Mouse (Mus musculus): ENCODE measurements around the gene Snrk. TPM values are rescaled to one million over a fixed set of nuclear protein-coding genes. Genes with fewer than 3 reads are reported as not detected.
A peak's percentile ranks its signal among the peaks of the same experiment; 100 is the strongest.
"Not testable (repeated sequence)": the region's sequence is repeated elsewhere in the genome, so short reads cannot be mapped to it uniquely, and the experiment has no call there.

The Snrk gene
- polyA plus RNA-seq, 1 experiment from 2014 or later: 49.9 TPM

DNA sequence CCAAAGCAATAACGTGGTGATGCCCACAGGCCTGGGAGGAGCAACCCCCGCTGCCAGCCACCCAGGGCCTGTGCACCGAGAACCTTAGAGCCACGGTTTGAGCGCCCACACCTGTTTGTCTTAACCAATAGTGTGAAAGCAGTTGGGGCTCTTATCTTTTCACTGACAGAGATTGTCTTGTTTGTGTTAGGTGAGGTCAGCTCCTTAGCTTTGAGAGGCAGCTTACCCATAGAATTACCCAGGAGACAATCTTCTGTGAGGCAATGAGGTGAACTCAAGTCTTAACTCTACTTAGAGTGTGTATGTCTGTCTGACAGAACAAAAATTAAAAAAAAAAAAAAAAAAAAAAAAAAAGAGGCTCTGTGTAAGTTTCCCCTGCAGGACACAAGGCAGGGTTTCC is 50.7 kb downstream of the Snrk start:
- WGBS: 66% methylated on average over 5 of the region's 5 CpGs
- H3K27ac ChIP-seq; H3K4me2 ChIP-seq; H3K4me3 ChIP-seq; H3K9me3 ChIP-seq (replicated peaks); H3K9ac ChIP-seq; H3K4me1 ChIP-seq (replicated peaks); H3K27me3 ChIP-seq; ATAC-seq (replicated peaks; ENCODE audit: insufficient number of reproducible peaks, insufficient read depth, low FRiP score, low read depth): not testable (repeated sequence)
- peaks cover 48% of the 10 kb centered on the region for H3K36me3 ChIP-seq

DNA sequence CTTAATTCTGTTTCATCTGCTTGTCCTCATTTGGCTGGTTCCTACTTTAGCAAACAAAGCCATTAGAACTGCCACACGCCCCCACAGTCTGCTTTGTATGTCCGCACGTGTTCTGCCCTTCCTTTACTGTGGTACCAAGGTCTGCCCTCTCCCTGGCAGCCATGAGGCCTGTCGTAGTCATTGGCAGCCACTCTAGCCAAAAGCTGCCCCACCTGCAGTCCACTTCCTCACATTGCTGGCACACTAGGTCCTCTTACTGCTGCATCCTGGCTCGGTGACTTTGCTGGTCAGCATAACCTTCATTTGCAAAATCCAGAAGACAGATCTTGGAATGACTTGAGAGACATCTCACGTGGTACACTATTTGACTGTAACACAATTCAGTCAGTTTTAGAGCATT is 52.8 kb downstream of the Snrk start:
- no peak overlapping the region for H3K4me2 ChIP-seq
- ATAC-seq (replicated peaks; ENCODE audit: insufficient number of reproducible peaks, insufficient read depth, low FRiP score, low read depth): no peak
- peaks cover 30% of the 10 kb centered on the region for H3K36me3 ChIP-seq
- no peak overlapping the region for H3K27ac ChIP-seq
- no peaks in the 10 kb centered on the region for H3K27me3 ChIP-seq
- no peak overlapping the region for H3K9ac ChIP-seq
- H3K4me1 ChIP-seq (replicated peaks): peaks cover 18% of the 10 kb centered on the region
- WGBS: 86% methylated on average over 6 of the region's 6 CpGs
- H3K9me3 ChIP-seq (replicated peaks): no peaks in the 10 kb centered on the region
- H3K4me3 ChIP-seq: no peak overlapping the region

GRCm38 (mm10) chr9:122172612-122173186 is 55.6 kb downstream of the Snrk start:
- H3K9ac ChIP-seq: no peak overlapping the region
- H3K36me3 ChIP-seq: peaks cover 11% of the 10 kb centered on the region; the same call in 1 of the 2 replicates
- no peak overlapping the region for H3K27ac ChIP-seq
- 86% methylated on average over 11 of the region's 11 CpGs for WGBS
- no peaks in the 10 kb centered on the region for H3K9me3 ChIP-seq (replicated peaks)
- ATAC-seq (replicated peaks; ENCODE audit: insufficient number of reproducible peaks, insufficient read depth, low FRiP score, low read depth): no peak
- H3K4me1 ChIP-seq (replicated peaks): peaks cover 27% of the 10 kb centered on the region
- H3K4me2 ChIP-seq: no peak overlapping the region
- H3K27me3 ChIP-seq: no peaks in the 10 kb centered on the region
- no peak overlapping the region for H3K4me3 ChIP-seq

DNA sequence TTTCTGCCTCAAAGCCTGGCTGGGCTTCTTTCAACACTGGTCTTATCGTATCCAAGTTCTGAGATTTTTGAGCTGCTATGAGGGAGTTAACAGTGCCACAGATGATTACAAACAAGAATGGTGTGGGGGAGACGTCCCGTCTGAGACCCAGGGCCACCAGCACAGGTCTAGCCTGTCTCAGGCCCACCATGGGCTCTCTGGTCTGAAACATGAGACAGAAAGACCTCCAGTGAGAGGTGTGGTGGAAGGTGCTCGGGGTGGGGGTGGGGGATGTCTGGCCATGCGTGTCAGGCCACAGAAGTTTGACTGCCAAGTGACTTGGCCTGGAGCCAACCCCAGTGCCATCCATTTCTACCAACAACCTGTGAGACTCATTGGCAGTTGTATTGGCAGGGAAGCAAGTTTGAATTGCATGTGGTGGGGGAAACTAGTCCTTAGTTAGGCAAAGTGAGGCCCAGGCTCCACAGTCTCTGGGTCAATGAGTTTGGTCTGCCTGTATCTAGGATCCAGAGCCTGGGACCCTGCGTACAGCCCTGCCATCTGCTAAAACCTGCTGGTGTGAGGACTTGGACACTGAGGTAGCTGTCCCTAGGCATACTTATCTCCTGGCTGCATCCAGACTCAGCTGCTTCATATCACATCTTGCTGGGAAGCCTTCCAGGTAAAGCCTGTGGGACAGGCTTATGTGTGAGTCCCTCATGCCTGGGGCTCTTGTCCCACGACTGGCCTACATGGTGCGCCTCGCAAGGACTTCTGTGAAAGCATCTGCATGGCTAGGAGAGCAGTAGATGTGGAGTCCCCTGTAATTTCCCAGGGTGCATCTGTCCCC is 56.6 kb downstream of the Snrk start:
- no peak overlapping the region for H3K4me3 ChIP-seq
- peak overlapping the region; percentile 48 for H3K27ac ChIP-seq
- no peak overlapping the region for H3K9ac ChIP-seq
- H3K4me1 ChIP-seq (replicated peaks): peaks cover 36% of the 10 kb centered on the region
- no peak for ATAC-seq (replicated peaks; ENCODE audit: insufficient number of reproducible peaks, insufficient read depth, low FRiP score, low read depth)
- no peak overlapping the region for H3K4me2 ChIP-seq
- H3K27me3 ChIP-seq: no peaks in the 10 kb centered on the region
- H3K36me3 ChIP-seq: peaks cover 11% of the 10 kb centered on the region; the same call in 1 of the 2 replicates
- 62% methylated on average over 9 of the region's 9 CpGs for WGBS
- no peaks in the 10 kb centered on the region for H3K9me3 ChIP-seq (replicated peaks)

GRCm38 (mm10) chr9:122174723-122175122 is 57.7 kb downstream of the Snrk start:
- no peak overlapping the region for H3K4me3 ChIP-seq
- no peak overlapping the region for H3K27ac ChIP-seq
- WGBS: 82% methylated on average over 6 of the region's 6 CpGs
- no peak overlapping the region for H3K9ac ChIP-seq
- no peak for ATAC-seq (replicated peaks; ENCODE audit: insufficient number of reproducible peaks, insufficient read depth, low FRiP score, low read depth)
- no peaks in the 10 kb centered on the region for H3K9me3 ChIP-seq (replicated peaks)
- H3K36me3 ChIP-seq: peaks cover 9% of the 10 kb centered on the region; the same call in 1 of the 2 replicates
- no peak overlapping the region for H3K4me2 ChIP-seq
- no peaks in the 10 kb centered on the region for H3K27me3 ChIP-seq
- H3K4me1 ChIP-seq (replicated peaks): peaks cover 42% of the 10 kb centered on the region

DNA sequence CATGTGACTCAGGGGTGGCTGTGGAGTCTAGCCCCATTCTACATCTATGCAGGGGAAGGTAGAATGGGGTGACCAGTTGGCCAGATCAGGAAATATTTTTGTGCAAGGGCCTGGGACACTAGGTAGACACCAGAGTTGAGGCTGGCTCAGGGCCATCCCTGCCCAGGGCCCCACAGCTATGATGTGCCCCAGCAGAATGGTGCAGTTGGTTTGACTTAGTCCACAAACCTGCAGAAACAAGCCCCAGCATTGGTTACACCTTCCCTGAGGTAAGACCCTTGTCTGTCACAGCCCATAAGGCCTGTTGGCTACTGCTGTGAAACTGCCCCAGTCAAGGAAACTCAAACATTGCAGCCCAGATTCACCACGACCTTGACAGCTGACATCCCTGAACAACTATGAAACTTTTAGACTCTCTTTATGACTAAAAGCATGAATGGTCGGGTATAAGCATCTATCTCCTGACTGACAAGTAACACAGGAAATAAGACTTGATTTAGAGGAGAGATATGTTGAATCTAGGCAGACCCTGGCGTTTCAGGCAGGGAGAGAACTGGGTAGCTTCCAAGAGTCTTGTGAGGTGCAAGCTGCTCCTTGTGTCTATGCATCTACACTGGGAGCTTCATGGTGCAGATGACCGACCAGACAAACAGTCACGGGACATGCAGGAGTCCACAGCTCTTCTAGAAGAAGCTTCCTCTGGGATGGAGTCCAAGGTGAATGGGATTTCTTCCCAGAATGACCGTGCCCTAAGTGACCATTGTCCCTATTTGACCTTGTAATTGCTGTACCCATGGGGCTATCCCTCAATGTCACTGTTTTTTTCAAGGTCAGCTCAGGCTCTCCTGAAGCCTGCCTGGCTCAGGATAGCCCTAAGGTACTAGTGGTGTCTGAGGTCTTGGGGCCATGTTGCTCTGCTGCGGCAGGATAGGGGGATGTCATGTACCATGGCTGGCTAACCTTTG is 60.5 kb downstream of the Snrk start:
- no peak for ATAC-seq (replicated peaks; ENCODE audit: insufficient number of reproducible peaks, insufficient read depth, low FRiP score, low read depth)
- H3K27ac ChIP-seq: peak overlapping the region; percentile 27
- 65% methylated on average over 7 of the region's 7 CpGs for WGBS

DNA sequence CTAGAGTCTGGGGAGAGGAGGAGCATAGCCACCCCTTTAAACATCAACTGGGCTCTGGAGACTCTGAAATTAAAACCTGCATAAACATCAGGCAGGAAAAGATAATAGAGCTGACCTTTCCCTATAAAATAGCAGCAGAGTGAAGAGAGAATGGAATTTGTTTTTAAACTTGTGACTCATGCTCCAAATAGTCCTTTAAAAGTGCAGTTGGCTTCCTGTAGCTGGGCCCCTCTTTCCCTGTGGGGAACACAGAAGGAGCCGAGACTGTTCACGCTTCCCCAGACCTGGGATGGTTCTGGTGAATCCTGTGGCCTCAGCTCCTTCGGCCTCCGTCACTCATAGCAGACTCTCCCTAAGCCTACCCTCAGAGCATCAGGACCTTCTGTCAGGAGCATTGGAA is 61.4 kb downstream of the Snrk start:
- H3K36me3 ChIP-seq: no peaks in the 10 kb centered on the region
- 0 out of 2 replicates have a peak, but pooled peaks have one; percentile 28 for ATAC-seq (replicated peaks; ENCODE audit: insufficient number of reproducible peaks, insufficient read depth, low FRiP score, low read depth)
- H3K27ac ChIP-seq: peak overlapping the region; percentile 27

More for the DNA sequence above, 60.5 kb downstream of the Snrk start:
- H3K4me1 ChIP-seq (replicated peaks): peaks cover 42% of the 10 kb centered on the region
- no peaks in the 10 kb centered on the region for H3K27me3 ChIP-seq
- H3K9ac ChIP-seq: no peak overlapping the region
- no peak overlapping the region for H3K4me2 ChIP-seq
- no peaks in the 10 kb centered on the region for H3K36me3 ChIP-seq
- H3K9me3 ChIP-seq (replicated peaks): no peaks in the 10 kb centered on the region
- H3K4me3 ChIP-seq: no peak overlapping the region

DNA sequence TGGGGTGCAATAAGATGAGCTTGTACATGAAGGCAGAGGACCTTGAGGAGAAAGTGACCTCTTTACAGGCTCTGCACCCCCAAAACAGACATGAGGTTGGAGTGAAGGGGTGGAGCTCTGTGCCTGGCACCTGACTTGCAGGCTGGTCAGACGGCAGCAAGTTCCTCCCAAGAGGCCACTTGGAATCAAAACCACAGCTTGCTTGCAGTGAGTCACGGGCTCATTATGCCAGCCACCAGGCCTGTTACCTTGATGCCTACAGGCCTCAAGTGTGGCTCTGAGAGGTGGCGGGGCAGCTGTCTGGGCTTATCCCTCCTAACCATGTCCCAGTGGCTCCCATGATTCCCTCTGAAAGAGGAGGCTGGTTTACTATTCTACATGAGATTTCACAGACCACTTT is 63.0 kb downstream of the Snrk start:
- WGBS: 83% methylated on average over 3 of the region's 3 CpGs

More for the DNA sequence above, 61.4 kb downstream of the Snrk start:
- Histone ChIP-seq H3K27me3 (no peaks in the 10 kb centered on the region), H3K4me2 (no peak overlapping the region), H3K9ac (no peak overlapping the region), H3K4me1 (replicated peaks) (peaks cover 36% of the 10 kb centered on the region), H3K9me3 (replicated peaks) (no peaks in the 10 kb centered on the region), H3K4me3 (no peak overlapping the region)
- 16% methylated on average over 4 of the region's 4 CpGs for WGBS

DNA sequence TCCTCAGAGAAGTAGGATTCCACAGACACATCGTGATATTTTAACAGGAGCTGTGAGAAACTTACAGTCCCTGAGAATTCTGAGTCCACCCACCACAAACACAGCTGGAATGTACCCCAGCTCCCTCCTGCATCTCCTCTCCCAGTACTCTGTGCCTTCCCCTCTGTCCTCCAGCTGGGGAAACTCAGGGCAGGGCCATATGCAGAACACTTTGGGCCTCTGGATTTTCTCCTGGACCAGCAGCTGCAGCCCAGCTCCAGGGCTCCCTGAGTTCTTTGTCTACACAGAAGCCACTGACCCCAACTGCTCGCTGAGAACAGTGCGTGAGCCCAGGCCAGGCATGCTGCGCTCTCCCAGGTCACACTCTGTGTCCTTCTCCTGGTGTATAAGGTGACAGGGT is 66.0 kb downstream of the Snrk start:
- Histone ChIP-seq H3K4me1 (replicated peaks) (peaks cover 39% of the 10 kb centered on the region), H3K9me3 (replicated peaks) (no peaks in the 10 kb centered on the region), H3K4me2 (no peak overlapping the region), H3K9ac (no peak overlapping the region), H3K36me3 (no peaks in the 10 kb centered on the region), H3K27me3 (no peaks in the 10 kb centered on the region), H3K4me3 (no peak overlapping the region), H3K27ac (no peak overlapping the region)
- WGBS: 81% methylated on average over 4 of the region's 4 CpGs
- no peak for ATAC-seq (replicated peaks; ENCODE audit: insufficient number of reproducible peaks, insufficient read depth, low FRiP score, low read depth)

More for the DNA sequence above, 63.0 kb downstream of the Snrk start:
- no peak for ATAC-seq (replicated peaks; ENCODE audit: insufficient number of reproducible peaks, insufficient read depth, low FRiP score, low read depth)
- Histone ChIP-seq H3K9me3 (replicated peaks) (no peaks in the 10 kb centered on the region), H3K27ac (no peak overlapping the region), H3K4me2 (no peak overlapping the region), H3K4me3 (no peak overlapping the region), H3K4me1 (replicated peaks) (peaks cover 27% of the 10 kb centered on the region), H3K27me3 (no peaks in the 10 kb centered on the region), H3K36me3 (no peaks in the 10 kb centered on the region), H3K9ac (no peak overlapping the region)

GRCm38 (mm10) chr9:122184329-122184728 is 67.3 kb downstream of the Snrk start:
- WGBS: 80% methylated on average over 3 of the region's 3 CpGs
- H3K4me1 ChIP-seq (replicated peaks): peaks cover 39% of the 10 kb centered on the region
- no peak for ATAC-seq (replicated peaks; ENCODE audit: insufficient number of reproducible peaks, insufficient read depth, low FRiP score, low read depth)

DNA sequence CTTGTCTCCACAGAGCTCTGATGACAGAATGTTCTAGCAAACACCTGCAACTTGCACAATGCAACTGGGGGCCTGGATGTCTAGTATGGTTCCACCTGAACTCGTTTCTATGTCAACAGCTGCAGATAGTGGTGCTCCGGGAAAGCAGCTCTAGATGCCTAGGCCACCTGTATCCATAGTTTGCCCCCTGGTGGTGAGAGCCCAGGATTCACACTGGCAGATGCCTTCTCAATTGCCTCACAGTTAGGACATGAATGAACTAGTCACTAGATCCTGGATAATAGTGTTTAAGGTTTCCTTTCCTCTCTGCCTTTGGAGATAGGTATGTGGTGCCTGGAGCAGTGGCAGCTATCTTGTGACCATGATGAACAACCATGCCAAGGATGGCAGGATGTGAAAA is 68.0 kb downstream of the Snrk start:
- Histone ChIP-seq H3K9ac (no peak overlapping the region), H3K9me3 (replicated peaks) (no peaks in the 10 kb centered on the region), H3K27ac (no peak overlapping the region), H3K4me1 (replicated peaks) (peaks cover 39% of the 10 kb centered on the region), H3K36me3 (no peaks in the 10 kb centered on the region), H3K4me2 (no peak overlapping the region), H3K4me3 (no peak overlapping the region), H3K27me3 (no peaks in the 10 kb centered on the region)
- WGBS: 3% methylated on average over 2 of the region's 2 CpGs
- no peak for ATAC-seq (replicated peaks; ENCODE audit: insufficient number of reproducible peaks, insufficient read depth, low FRiP score, low read depth)

More at GRCm38 (mm10) chr9:122184329-122184728, 67.3 kb downstream of the Snrk start:
- no peaks in the 10 kb centered on the region for H3K9me3 ChIP-seq (replicated peaks)
- H3K27me3 ChIP-seq: no peaks in the 10 kb centered on the region
- H3K36me3 ChIP-seq: no peaks in the 10 kb centered on the region
- no peak overlapping the region for H3K4me2 ChIP-seq
- no peak overlapping the region for H3K27ac ChIP-seq
- no peak overlapping the region for H3K9ac ChIP-seq
- H3K4me3 ChIP-seq: no peak overlapping the region
